Mouse (Mus musculus): Measurements from ENCODE around the gene Ppara. TPM values are rescaled to one million over a fixed set of nuclear protein-coding genes. Genes with fewer than 3 reads are reported as not detected.

The Ppara gene
- total RNA-seq, 1 experiment from 2014 or later: not detected

DNA sequence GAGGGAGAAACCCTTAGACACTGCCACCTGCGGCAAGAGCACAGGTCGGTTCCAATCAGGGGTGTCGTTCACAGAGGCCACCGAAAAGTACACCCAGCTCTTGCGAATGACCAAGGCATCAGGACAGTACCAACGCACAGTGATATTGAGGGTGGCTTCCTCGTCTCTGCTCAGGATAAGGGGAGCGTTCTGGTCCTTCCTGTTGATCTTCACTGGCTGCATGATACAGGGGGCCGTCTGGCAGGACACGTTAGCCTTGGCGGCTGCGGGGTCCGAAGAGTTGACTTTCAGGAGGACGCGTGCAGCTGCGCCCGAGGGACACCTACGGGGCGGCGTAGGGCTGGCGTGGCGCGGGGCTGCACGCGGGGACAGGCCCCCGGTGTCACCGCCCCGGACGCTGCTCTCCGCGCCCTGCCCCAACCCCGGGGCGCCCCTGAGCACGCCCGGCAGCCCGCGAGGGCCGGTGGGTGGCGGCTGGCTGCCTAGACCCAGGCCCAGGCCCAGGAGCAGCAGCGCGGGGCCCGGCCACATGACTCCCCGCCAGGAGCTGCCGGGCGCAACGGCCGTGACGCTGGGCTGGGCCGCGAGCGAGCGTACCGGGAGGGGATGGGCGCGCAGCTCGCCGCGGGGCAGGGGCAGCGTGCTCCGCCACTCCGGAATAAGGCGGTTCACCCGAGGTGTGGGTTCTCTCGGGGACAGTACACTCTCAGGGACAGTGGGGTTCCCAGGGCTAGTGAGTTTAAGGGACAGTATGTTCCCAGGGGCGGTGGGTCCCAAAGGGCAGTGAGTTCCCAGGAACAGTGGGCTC lies 86.6 kb downstream of the Ppara start, which contains the start of gene Pkdrej:
Gene Pkdrej, minus strand, starts transcription at position 532 of the 808 bp plus-strand sequence.
- no peak for ATAC-seq (replicated peaks; ENCODE audit: insufficient number of reproducible peaks, low FRiP score, low TSS enrichment, poor library complexity, severe bottlenecking)

DNA sequence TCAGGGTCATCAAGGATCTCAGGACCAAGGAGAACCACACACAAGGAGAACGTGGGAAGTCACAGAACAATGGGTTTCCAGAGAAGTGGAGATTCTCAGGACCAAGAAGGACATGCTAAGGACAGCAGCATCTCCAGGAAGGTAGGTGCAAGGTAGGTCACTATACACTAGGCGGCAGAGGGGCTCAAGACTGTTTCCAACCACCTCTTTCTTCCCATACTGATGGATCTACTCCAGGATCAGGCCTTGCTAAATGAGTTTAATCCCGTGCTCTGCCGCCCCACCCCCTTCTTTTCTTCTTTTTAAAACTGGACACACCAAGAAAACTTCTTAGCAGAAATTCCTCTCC lies 87.2 kb downstream of the Ppara start:
- ATAC-seq (replicated peaks; ENCODE audit: insufficient number of reproducible peaks, low FRiP score, low TSS enrichment, poor library complexity, severe bottlenecking): no peak

DNA sequence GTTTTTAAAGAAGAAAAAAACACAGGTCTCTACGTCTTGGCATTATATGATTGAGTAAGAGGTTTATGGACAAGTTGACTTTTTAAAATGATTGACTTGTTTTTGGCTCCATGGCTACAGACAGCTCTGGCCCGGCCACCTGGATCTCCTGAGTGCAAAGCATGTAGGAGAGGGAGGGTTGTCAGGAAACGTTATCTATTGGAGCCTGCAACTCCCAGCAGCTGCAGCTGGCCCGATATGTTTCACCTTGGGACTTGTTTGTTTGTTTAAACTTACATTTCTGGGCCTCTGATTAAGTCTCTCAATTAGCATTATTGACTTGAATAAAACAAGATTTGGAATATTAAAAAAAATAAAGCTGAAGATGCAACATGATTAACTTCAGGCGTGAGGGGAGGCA lies 91.9 kb downstream of the Ppara start:
- ATAC-seq (replicated peaks; ENCODE audit: insufficient number of reproducible peaks, low FRiP score, low TSS enrichment, poor library complexity, severe bottlenecking): no peak

GRCm38 (mm10) chr15:85828071-85828470 lies 93.3 kb downstream of the Ppara start:
- no peak for ATAC-seq (replicated peaks; ENCODE audit: insufficient number of reproducible peaks, low FRiP score, low TSS enrichment, poor library complexity, severe bottlenecking)

DNA sequence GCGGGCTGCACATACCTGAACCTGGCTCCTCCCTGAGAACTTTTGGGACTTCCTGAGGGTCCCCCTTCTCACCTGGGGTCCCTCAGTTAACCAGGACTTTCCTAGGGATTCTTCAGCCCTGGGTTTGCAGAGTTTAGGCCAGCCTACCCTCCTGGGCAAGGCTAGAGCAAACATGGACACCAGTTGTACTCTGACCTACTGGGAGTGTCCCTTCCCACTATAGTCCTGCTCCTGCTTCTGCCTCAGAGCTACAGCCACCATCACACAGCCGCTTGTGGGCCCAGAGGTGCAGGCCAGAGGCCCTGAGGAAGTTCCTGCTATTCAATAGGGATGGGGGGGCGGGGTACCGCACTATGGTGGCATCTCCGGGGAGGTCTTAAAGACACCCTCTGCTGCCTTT lies 94.7 kb downstream of the Ppara start:
- no peak for ATAC-seq (replicated peaks; ENCODE audit: insufficient number of reproducible peaks, low FRiP score, low TSS enrichment, poor library complexity, severe bottlenecking)

GRCm38 (mm10) chr15:85831954-85832590 lies 97.3 kb downstream of the Ppara start, which contains the start of gene Ttc38:
Gene Ttc38, plus strand, starts transcription at chr15:85832306.
- ATAC-seq (replicated peaks; ENCODE audit: insufficient number of reproducible peaks, low FRiP score, low TSS enrichment, poor library complexity, severe bottlenecking): peak; percentile 92

DNA sequence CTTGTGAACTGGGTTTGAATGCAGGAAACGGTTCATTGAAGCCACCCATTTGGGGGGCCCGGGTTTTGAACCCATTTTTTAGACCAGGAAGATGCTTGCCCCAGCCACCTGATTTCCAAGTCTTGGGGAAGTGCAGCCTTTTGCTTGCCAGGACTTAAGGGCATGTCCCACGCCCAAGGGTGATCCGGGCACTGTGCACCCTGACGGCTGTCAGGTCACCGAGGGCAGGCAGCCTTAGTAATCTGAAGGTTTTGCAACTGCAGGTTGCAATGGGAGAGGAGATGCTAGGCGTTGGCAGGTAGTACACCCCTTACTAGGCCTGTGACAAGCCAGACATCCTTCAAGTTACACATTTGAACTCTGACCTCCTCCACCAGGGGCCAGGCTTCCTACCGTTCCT lies 97.8 kb downstream of the Ppara start:
- no peak for ATAC-seq (replicated peaks; ENCODE audit: insufficient number of reproducible peaks, low FRiP score, low TSS enrichment, poor library complexity, severe bottlenecking)

DNA sequence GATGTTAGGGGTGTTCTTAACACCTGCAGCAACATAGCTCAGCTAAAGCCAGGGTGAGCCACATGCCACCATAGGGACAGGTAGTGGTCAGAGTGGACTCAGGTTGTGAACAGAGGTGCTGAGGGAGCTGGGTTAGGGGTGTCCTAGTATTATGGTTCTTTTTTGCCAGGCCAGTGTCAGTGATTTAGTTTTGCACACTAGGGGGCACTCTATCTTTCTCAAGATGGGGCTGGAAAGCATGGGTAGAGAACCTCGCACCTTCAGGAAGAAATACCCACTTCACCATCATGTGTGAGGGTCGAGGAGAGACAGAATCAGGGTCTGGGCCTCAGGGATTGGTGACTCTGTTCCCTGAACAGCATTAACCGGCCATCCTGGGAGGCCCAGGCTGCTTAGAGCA lies 100.6 kb downstream of the Ppara start:
- no peak for ATAC-seq (replicated peaks; ENCODE audit: insufficient number of reproducible peaks, low FRiP score, low TSS enrichment, poor library complexity, severe bottlenecking)

DNA sequence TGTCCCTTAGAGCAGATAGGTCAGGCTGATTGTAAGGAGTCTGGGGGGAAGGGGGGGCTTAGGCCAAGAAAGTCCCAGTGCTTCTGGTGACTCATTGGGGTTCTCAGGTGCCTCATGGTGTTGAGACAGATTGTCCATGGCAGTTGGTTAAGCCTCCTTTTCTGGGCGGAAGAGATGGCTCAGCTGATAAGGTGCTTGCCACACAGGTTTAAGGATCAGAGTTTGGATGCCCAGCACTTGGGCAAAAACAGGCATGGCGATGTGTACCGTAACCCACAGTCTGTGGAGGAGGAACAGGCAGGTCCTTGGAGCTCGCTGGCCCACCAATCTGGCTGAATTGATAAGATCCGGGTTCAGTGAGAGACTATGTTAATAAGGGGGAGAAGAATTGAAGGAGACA lies 102.1 kb downstream of the Ppara start:
- ATAC-seq (replicated peaks; ENCODE audit: insufficient number of reproducible peaks, low FRiP score, low TSS enrichment, poor library complexity, severe bottlenecking): no peak

DNA sequence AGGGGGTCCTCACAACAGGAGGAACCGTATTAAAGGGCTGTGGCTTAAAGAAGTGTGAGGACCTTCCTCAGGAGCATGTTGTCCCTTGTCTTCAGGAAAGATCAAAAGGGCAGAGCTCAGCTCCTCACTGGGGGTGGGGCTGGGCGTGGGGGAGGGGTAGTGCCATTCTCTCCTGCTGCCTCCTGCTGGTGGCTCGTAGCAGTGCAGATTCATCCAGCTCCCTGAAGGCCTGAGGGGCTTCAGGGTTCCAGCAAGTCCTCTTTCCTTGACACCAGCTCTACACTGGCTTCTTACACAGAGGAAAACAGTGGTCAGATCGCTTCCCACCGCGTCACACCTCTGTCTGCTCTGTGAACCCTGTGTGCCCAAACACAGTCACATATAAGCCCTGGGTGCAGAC lies 106.2 kb downstream of the Ppara start:
- ATAC-seq (replicated peaks; ENCODE audit: insufficient number of reproducible peaks, low FRiP score, low TSS enrichment, poor library complexity, severe bottlenecking): no peak

GRCm38 (mm10) chr15:85841796-85842360 lies 107.1 kb downstream of the Ppara start:
- no peak for ATAC-seq (replicated peaks; ENCODE audit: insufficient number of reproducible peaks, low FRiP score, low TSS enrichment, poor library complexity, severe bottlenecking)

DNA sequence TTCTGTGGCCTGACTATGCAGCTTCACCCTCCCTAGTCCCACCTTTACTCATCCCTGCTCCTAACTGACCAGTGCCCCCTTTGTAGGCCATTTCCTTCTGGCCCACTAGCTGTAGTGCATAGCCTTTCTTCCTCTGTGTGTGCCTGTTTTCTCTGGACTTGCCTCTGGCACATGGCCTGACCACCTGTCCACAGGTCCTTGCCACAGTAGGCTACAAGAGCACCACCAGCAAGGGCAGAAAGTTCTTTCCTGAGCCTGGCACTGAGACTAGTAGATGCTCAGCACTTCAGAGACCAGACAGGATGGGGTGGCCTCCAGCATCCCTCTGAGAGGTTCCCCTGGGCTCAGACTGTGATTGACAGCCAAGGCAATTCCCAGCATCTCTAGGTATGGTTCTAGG lies 110.3 kb downstream of the Ppara start:
- ATAC-seq (replicated peaks; ENCODE audit: insufficient number of reproducible peaks, low FRiP score, low TSS enrichment, poor library complexity, severe bottlenecking): no peak

- ATAC-seq (replicated peaks; ENCODE audit: insufficient number of reproducible peaks, low FRiP score, low TSS enrichment, poor library complexity, severe bottlenecking): no peak
These were observed 117.0 kb downstream of the Ppara start for GRCm38 (mm10) chr15:85851656-85852392.

Other genes starting within 250 kb of the Ppara start
- gene 7530416G11Rik, start 231.8 kb upstream of the Ppara start, total RNA-seq (2017): not detected in 3 replicates
- not detected in 3 replicates for gene Wnt7b, start 152.5 kb upstream of the Ppara start, total RNA-seq (2017)
- 13.2 to 15.6 TPM (median 14.4 TPM) in 3 replicates for gene Cdpf1, start 76.7 kb downstream of the Ppara start, total RNA-seq (2017)
- gene Pkdrej, start 86.8 kb downstream of the Ppara start, total RNA-seq (2017): not detected in 3 replicates
- 6.7 to 8.5 TPM (median 7.5 TPM) in 3 replicates for gene Ttc38, start 97.3 kb downstream of the Ppara start, total RNA-seq (2017)
- gene Gtse1, start 124.8 kb downstream of the Ppara start, total RNA-seq (2017): 0.97 to 1.2 TPM in 2 of 3 replicates, not detected in the other
- gene Trmu, start 144.3 kb downstream of the Ppara start, total RNA-seq (2017): 13.9 to 27.9 TPM (median 21.2 TPM) in 3 replicates

All from monocyte, adult 5-6 weeks (primary cell).